Mouse (Mus musculus) spleen, postnatal 4 days (tissue): ENCODE data around the gene Gga3.
"Not testable (repeated sequence)": the region's sequence is repeated elsewhere in the genome, so short reads cannot be mapped to it uniquely, and the experiment has no call there.

Source experiments
- DNase-seq, 2 experiments: peaks; one replicate each; pipeline ENCODE4 v3.0.0; 2022; ENCODE audit warnings: low spot score in 2 of 2

The Gga3 gene

GRCm38 (mm10) chr11:115603476-115604303, at the start of gene Gga3, which contains the start of gene Mrps7:
TSS of gene Gga3 (minus strand) at chr11:115604051.
TSS of gene Mrps7 (plus strand) at chr11:115603925.
- DNase-seq, result peak; percentile 93 to 97

GRCm38 (mm10) chr11:115653194-115653593, 49.3 kb upstream of the Gga3 start:
- no peak for DNase-seq

GRCm38 (mm10) chr11:115651680-115652079, 47.8 kb upstream of the Gga3 start:
- no peak for DNase-seq

- no peak for DNase-seq
Observed at GRCm38 (mm10) chr11:115649706-115650105, 45.9 kb upstream of the Gga3 start.

- peak; percentile 43 to 78 for DNase-seq
Observed at GRCm38 (mm10) chr11:115647459-115647858, 43.6 kb upstream of the Gga3 start.

GRCm38 (mm10) chr11:115646439-115646838, 42.6 kb upstream of the Gga3 start:
- no peak for DNase-seq

GRCm38 (mm10) chr11:115645498-115645897, 41.6 kb upstream of the Gga3 start:
- DNase-seq, result not testable (repeated sequence)

- DNase-seq, result no peak
Observed at GRCm38 (mm10) chr11:115644308-115644707, 40.5 kb upstream of the Gga3 start.

- no peak for DNase-seq
Observed at GRCm38 (mm10) chr11:115643265-115643664, 39.4 kb upstream of the Gga3 start.

- no peak for DNase-seq
Observed at GRCm38 (mm10) chr11:115642705-115643104, 38.9 kb upstream of the Gga3 start.

GRCm38 (mm10) chr11:115641664-115642036, 37.8 kb upstream of the Gga3 start:
- DNase-seq, result no peak

- peak in 1 of 2 experiments; percentile 47 for DNase-seq
Observed at GRCm38 (mm10) chr11:115640978-115641663, 37.3 kb upstream of the Gga3 start.

GRCm38 (mm10) chr11:115640311-115640828, 36.5 kb upstream of the Gga3 start:
- no peak for DNase-seq

GRCm38 (mm10) chr11:115639540-115639939, 35.7 kb upstream of the Gga3 start:
- DNase-seq, result no peak

GRCm38 (mm10) chr11:115638498-115639409, 34.9 kb upstream of the Gga3 start:
- DNase-seq, result no peak

GRCm38 (mm10) chr11:115636960-115637359, 33.1 kb upstream of the Gga3 start:
- no peak for DNase-seq

GRCm38 (mm10) chr11:115635484-115635883, 31.6 kb upstream of the Gga3 start:
- DNase-seq, result no peak

- DNase-seq, result no peak
Observed at GRCm38 (mm10) chr11:115635041-115635440, 31.2 kb upstream of the Gga3 start.

- DNase-seq, result no peak
Observed at GRCm38 (mm10) chr11:115634109-115634508, 30.3 kb upstream of the Gga3 start.

- DNase-seq, result no peak
Observed at GRCm38 (mm10) chr11:115632862-115633261, 29.0 kb upstream of the Gga3 start.

- no peak for DNase-seq
Observed at GRCm38 (mm10) chr11:115632247-115632646, 28.4 kb upstream of the Gga3 start.

GRCm38 (mm10) chr11:115631505-115631890, 27.6 kb upstream of the Gga3 start:
- DNase-seq, result no peak
